Mouse (Mus musculus): ENCODE data around the gene Dbr1.

DNA sequence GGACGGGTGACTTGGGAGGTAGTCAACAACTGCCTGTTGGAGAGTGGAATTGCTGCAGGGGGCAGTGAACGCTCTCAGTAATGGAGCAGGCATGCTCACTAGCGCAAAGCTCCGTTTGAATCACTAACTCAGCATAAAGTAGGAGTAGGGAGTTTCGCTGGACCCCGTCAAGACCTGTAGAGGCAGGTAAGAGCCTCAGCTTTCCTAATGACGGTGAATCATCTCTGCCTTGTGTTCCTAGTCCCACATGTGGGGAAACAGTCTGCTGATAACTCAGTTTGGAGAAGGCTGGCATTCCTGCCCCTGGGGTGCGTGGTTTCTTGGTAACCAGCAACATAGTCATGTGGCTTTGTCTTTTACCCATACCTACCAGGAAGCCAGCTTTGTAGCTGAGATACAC is 56.7 kb downstream of the Dbr1 start:
- TF ChIP-seq CTCF (IDR thresholded peaks at IDR 0.05; ENCODE audit: low read depth) (peak; percentile 63), EP300 (optimal IDR thresholded peaks at IDR 0.05) (no peak)

Data from stomach, postnatal 0 days (tissue).